Mouse (Mus musculus) pancreas, adult 10 weeks (tissue): ENCODE measurements around the gene Klhl25. TPM values are rescaled to one million over a fixed set of nuclear protein-coding genes. Genes with fewer than 3 reads are reported as not detected.

ENCODE experiments used
- polyA plus RNA-seq: library from polyadenylated mRNA; stranded (reverse); fragments of 350-450 nt; fragmentation: Illumina TruSeq; extraction: RNeasy Lipid Tissue Mini Kit (QIAGEN cat#74804); gene quantifications from one replicate; pipeline ENCODE4 v1.2.3, GENCODE M21; 2015; ENCODE audit warnings: low read depth, low replicate concordance; ENCODE audit not compliant: insufficient read depth

Klhl25 gene
- polyA plus RNA-seq = 3.2 TPM

DNA sequence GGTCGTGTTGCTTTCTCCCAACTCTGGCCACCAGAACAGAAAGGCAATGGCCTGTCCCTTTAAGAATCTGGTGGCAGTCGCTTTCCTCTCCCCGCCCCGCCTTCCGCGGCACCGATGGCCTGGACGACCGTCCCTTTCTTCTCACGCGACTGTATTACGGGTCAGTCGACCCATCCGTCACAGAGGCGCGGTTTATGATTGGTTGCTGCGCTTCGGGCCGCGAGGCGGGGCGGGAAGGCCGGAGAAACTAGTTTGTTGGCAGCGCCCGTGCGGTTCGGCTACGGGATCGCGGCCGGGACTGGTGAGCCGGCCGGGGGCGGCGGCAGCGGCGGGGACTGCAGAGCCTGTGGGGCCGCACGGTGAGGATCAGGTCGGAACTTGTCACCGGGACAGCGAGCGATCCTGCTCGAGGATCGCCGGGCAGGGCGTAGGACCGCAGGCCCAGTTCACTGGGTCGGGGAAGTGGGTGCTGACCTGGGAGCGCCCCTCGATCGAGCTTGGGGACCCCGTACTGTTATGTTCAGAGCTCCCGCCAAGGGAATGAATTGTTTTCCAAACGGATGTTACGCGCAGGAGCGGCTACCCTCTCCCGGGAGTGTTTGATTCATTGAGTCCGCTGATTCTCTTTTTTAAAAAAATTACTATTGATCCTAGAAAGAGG, at the start of gene Klhl25:
Gene Klhl25, plus strand, starts transcription at position 196 of the 661 bp plus-strand sequence.

